Mouse (Mus musculus): ENCODE measurements around the gene Tas2r124.

DNA sequence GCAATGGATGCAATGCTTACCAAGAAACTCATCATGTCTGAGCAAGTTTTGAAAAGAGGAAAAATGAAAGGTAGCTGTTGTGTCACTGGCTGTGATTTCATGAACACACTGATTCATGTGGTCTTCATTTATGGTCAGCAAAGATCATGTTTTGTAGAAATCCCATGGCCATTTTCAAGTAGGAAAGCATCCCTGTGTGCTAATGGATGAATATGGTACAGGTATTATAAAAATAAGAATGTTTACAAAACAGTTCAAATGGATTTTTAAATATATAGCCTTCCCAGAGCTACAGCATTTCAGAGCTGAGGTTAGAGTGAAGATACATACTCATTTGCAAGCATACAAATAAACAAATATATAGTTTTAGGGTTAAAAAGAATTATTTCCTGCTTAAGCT lies 23.5 kb downstream of the Tas2r124 start, which contains the start of gene Tas2r136:
- TF ChIP-seq CTCF (IDR thresholded peaks at IDR 0.05; ENCODE audit: low read depth, low read length): no peak
- TF ChIP-seq POLR2A (IDR thresholded peaks at IDR 0.05; ENCODE audit: extremely low read depth, insufficient read depth, low read length): no peak

Measured in liver, adult 2 months (tissue).